Mouse (Mus musculus) natural killer cell, adult 2 months (primary cell): Measurements from ENCODE around the gene Crybb3.

ENCODE experiments used
- DNase-seq, 2 experiments: peaks; one replicate each; pipeline ENCODE4 v3.0.0; 2022; ENCODE audit warnings: low spot score in 2 of 2

The Crybb3 gene

GRCm38 (mm10) chr5:113081439-113081838 lies at the start of gene Crybb3:
Gene Crybb3 (minus strand): TSS chr5:113081584.
- DNase-seq, result no peak

DNA sequence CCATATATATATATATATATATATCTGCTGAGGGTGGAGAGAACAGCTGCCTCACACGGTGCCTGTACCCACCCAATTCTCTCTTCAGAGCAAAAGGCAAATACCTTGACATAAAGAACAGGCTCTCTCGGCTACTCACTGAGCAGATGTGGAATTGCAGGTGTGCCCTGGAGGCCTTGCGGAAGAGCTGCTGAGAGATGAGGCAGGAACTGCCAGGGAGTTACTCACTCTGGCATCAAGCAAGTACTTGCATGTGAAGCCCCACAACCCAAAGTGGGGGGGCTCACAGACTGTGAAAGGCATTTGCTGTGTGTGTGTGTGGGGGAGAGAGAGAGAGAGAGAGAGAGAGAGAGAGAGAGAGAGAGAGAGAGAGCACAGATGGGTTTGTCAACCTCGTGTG lies 47.0 kb upstream of the Crybb3 start:
- DNase-seq, result no peak

DNA sequence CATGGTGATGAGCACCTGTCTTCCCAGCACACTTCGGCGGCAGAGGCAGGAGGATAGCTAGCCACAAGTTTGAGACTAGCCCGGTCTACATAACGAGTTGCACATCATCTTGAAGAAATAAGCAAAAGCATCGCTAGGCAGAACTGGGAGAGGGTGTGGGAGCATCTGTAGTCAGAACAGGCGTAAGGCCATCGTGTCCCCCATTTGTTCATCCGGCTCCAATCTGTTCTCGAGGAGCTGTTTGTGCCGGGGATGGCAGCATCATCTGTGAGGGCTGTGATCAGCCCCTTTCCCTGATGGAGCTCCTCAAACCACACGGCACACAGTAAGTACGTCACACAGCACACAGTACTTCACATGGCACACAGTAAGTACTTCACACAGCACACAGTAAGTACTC lies 45.1 kb upstream of the Crybb3 start:
- no peak for DNase-seq

DNA sequence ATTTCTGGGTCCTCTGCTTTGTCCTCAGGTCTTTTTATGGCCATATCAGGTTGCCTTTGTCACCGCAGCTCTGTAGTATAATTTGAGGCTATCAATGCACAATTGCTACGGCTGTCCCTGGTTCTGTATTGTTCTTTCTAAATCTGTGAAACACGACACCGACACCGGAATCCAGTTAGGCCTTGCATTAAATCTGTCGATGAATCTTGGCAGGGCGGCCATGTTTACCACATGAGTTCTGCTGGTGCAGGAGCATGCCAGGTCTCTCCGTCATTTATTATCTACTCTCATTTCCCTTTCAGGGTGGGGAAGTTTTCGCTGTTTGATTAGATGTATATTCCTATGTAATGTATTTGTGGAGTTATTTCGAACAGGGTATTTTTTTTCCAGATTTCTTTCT lies 42.3 kb upstream of the Crybb3 start:
- no peak for DNase-seq

DNA sequence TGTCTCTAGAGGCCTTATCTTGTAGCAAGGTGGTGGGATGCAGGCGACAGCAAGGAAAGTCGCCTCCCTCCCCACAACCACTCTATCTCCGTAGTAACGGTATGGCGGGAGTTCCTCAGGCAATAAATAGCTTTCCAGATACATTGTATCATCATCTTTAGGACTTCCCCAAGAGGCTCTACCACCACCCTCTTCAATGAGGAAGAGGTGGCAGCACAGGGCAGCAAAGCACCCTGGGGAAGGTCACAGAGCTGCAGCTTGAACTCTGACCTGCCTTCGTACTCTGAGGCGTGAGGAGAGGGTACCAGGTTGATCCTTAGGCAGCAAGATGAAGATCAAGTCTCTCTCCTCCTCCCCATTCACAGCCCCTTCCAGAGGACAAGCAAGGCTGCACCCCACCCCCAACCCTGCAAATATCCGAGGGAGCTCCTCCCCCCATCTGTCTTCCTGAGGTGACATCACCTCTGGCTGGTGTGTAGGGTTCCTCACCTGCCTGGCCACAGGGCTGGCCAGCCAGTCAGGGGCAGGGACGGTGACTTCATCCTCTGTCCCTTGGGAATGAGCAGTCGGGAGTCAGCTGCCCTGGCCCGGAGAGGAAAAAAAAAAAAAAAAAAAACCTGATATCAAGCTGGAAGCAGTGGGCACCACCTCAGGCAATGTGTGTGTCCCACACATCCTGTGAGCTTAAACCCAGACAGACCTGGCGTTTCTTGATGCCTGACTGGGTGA lies 41.1 kb upstream of the Crybb3 start:
- DNase-seq, result no peak

- no peak for DNase-seq
Measured at GRCm38 (mm10) chr5:113121591-113121875, 40.1 kb upstream of the Crybb3 start.

DNA sequence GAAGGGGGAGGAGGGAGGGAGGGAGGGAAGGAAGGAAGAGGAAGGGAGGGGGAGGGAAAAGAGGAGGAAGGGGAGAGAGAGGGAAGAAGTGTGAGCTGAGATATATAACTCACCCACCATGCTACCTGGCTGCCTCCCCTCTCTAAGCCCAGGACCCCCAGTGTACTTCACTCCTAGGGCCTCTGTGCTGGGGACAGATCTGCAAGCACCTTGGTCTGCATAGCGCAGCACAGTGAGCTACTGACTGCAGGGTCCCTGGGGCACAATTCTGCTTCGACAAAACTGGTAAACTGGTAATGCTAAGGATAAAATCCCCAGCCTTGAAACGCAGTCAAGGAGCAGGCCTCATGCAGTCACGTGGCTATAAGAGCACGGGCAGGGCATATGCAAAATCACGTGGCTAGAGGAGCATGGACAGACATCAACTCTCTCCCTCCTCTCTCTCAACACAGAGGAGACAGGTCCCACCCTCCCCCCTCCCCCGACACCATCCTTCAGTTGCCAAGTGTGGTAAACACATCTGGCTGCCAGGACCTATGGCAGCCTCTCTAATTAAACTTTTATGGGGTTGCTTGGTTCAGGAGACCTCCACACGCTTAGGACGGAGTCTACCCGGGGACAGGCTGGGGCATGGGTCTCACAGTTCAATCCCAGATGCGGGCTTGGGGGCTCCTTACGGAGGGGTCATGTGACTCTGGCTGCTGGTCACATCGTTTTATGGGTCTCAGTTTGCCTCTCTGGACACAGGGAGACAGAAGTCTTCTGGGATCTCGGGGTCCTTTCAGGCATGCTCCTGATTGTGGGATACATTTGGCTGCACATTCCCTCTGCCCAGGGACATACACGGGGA lies 39.6 kb upstream of the Crybb3 start:
- DNase-seq, result no peak

GRCm38 (mm10) chr5:113119861-113120465 lies 38.6 kb upstream of the Crybb3 start:
- peak in 1 of 2 experiments; percentile 9 for DNase-seq

- DNase-seq, result peak in 1 of 2 experiments; percentile 16
Measured at GRCm38 (mm10) chr5:113119291-113119690, 37.9 kb upstream of the Crybb3 start.

DNA sequence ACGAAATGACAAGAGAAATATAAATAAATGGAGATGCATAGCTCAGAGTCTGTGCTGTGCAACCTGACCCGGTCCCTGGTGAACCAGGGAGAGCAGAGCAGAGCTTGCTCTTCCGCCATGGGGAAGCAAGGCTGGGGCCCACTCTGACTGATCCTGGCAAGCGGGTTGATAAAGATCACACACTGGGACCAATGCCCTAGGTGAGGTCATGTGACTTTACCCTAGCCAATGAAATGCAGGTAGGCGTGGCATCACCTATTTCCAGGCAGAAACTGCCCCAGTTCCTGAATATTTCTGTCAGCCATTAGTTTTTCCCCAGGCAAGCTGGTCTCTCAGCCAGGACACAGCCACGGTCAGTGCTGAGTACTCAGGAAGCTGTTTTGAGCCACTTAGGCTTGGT lies 37.3 kb upstream of the Crybb3 start:
- DNase-seq, result no peak

- no peak for DNase-seq
Measured at GRCm38 (mm10) chr5:113117361-113117760, 36.0 kb upstream of the Crybb3 start.

DNA sequence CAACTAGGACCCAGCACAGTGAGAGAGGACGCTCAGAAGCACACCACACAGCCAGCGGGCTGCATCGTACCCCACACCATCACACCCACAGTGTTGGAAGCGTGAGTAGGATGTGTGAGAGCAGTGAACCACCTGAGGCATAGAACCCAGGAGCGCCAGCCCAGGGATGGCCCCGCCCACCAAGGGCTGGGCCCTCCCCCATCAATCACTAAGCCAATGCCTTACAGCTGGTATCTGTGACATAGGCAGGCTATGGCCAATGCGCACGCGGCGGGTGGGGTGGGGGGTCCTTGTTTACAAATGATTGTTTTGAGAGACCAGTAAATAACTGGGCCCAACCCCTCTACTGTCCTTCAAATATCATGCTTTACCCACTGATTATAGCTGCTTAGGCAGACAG lies 34.5 kb upstream of the Crybb3 start:
- no peak for DNase-seq

DNA sequence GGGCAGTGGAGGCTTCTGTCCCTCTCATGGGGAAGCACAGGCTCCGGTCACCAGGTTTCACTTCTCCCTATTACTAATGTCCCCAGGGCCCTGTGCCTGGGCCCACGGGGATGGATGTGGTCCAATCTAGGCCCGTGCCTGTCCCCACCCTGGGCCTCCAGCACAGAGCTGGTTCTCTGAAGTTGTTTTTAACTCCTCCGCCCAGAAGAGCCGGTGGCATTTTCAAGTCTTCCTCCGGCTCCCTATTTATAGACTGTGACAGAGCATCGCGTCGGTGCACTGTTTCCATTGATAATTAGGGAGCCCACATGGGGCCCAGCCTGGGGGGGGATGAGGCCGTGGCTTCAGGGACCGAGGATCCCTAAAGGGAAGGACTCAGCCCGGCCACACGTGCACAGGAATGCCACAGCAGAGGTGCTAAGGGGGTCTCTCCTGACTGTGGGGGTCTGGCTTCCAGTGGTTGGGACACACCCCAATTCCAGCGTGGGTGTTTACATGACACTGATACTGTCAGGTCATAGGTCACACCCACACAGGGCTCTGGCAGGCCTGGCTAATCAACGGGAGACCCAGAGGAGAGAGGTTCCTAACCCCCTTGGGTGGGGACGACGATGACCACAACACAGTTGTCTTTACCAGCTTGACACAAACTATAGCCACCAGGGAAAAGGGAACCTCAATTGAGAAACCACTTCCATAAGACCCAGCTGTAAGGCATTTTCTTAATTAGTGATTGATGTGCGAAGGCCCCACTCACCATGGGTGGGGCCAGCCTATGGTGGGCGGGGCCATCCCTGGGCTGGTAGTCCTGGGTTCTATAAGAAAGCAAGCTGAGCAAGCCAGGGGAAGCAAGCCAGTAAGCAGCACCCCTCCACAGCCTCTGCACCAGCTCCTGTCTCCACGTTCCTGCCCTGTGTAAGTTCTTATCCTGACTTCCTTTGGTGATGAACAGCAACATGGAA lies 33.2 kb upstream of the Crybb3 start:
- DNase-seq, result peak in 1 of 2 experiments; percentile 18

DNA sequence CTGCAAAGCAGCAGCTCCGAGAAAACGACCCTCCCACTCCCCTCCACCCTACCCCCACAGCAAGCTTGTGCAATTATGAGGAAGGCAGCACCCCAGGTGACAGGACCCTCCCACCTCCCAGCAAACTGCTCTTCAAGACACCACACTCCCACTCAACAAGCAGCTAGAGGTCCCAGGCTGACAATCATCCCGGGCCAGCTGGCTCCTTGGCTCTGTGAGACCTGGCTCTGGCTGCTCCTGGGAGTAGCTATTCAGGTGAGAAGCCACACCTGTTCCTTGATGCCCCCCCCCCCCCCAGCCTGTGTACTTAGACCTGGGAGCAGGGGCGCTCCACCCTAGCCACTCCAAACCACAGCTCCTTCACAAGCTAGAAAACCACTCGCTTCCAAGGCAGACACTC lies 31.7 kb upstream of the Crybb3 start:
- DNase-seq, result no peak

DNA sequence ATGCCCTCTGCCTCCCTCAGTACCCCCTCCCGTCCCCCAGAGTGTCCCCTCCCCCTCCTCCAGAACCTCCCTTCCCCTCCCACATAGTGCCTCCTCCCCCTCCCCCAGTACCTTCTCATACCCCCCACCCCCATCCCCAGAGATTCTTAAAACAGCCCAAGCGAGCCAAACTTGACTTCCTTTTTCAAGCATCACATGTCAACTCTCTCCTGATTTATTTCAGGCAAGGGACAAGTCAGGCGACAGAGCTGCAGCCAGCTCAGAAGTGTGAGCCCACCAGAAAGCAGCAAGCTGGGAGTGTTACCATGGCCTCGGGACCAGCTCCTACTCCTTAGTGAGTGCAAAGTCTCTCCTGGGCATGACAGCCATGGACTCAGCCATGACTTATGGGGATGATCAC lies 30.0 kb upstream of the Crybb3 start:
- no peak for DNase-seq

GRCm38 (mm10) chr5:113110929-113111328 lies 29.5 kb upstream of the Crybb3 start:
- no peak for DNase-seq

DNA sequence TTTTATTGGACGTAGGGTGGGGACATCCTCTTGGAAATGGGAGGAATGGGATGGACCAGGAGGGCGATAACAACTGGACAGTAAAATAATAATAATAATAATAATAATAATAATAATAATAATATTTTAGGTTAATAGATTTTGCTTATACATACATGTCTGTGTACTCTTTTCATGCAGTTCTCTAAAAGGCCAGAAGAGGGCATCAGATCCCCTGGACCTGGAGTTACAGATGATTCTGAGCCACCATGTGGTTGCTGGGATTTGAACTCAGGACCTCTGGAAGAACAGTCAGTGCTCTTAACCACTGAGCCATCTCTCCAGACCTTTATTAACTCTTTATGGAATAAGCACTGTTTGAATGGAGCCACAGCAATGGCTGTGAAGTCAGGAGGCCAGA lies 28.3 kb upstream of the Crybb3 start:
- DNase-seq, result peak in 1 of 2 experiments; percentile 33

DNA sequence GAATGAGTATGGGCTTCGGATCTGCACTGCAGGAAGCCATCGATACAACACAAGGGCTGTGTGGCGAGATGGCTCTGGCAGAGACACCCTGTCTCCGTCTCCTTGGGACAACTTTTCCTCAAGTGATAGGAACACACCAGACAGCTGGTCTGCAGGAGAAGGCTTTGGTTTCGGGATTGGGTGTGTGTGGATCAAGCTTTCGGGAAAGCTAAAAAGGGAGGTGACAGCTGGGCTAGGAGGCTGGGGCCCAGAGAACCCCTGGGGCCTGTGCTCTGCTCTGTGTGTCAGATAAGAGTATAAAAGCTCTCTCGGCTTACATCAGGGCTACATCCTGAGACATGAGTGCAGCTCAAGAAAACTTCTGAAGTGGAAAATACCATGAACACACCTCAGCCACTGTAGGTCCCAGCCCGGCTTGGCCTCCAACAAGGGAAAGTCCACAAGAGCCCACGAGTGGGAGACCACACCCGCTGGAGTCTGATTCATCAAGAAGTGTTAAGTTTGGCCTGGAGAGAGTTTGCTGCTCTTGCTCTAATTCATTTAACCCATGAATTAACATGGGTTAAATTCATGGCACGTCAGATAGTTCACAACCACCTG lies 26.9 kb upstream of the Crybb3 start:
- DNase-seq, result peak in 1 of 2 experiments; percentile 16

DNA sequence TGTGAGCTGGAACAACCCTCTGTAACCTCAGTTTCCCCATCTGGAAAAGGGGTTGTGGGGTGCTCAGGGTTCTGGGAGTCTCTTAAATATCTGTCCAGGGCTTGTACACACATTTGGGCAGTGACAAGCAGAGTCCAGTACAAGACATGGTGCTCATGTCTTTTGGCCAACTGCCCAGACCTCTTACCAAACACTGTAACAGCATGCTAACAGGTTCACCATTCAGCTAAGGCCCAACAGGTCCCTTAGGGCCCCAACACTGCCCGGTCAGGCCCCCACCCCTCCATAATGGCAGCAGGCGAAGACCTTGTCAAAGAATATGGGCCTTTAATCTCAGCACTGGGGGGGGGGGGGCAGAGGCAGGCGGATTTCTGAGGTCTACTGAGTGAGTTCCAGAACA lies 26.3 kb upstream of the Crybb3 start:
- DNase-seq, result no peak

GRCm38 (mm10) chr5:113106594-113106993 lies 25.2 kb upstream of the Crybb3 start:
- DNase-seq, result no peak

GRCm38 (mm10) chr5:113105481-113105880 lies 24.1 kb upstream of the Crybb3 start:
- no peak for DNase-seq
